Comparison of ENCODE assay signal across 8 mouse cellular contexts in the genomic region with DNA sequence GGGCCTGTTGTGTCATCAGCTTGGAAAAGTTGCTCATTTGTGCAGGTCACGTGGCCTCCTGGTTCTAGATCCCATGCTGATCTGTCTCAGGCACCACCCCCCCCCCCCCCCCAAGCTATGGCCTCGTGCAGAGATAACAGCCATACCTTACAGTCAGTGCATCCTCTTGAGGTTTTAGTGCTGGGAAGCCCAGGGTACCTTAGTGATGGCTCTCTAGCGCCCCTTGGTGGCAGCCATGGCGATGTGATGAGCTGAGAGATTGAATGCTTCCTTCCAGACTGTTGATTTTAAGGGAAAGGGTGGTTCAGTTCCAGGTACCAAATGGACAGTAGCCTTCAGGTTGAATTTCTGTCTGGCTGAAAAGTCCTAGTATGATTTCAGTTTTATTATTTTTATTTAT. TPM values are rescaled to one million over a fixed set of nuclear protein-coding genes. Genes with fewer than 3 reads are reported as not detected.
DNase-seq lines count a peak whose midpoint lies in the region; ATAC-seq and TF ChIP-seq lines count a peak whose summit lies in the region.

No protein-coding gene starts in this region.

- TF ChIP-seq CTCF in testis, adult 2 months (IDR thresholded peaks at IDR 0.05; ENCODE audit: control insufficient read depth, insufficient read depth, insufficient replicate concordance, low read depth, low read length): peak; percentile 83
- peak; percentile 85 for TF ChIP-seq CTCF in gastrocnemius, adult 2 months (IDR thresholded peaks at IDR 0.05)
- peak; percentile 83; the same call in 1 of the 2 replicates for TF ChIP-seq CTCF in small intestine, adult 2 months (IDR thresholded peaks at IDR 0.05; ENCODE audit: extremely low read depth, insufficient read length, insufficient replicate concordance, low read depth, low read length)

- H3K27ac ChIP-seq in testis, adult 2 months (ENCODE audit: control insufficient read depth, insufficient read depth, low read depth, low read length): no peak overlapping the region
- no peak overlapping the region for H3K27ac ChIP-seq in gastrocnemius, adult 2 months
- no peak overlapping the region for H3K27ac ChIP-seq in small intestine, adult 2 months (ENCODE audit: insufficient read depth, low read depth, low read length)

- TF ChIP-seq POLR2A in testis, adult 2 months (IDR thresholded peaks at IDR 0.05; ENCODE audit: control insufficient read depth, low read depth, low read length): no peak
- no peak for TF ChIP-seq POLR2A in small intestine, adult 2 months (IDR thresholded peaks at IDR 0.05; ENCODE audit: low read depth, low read length)

- 23% methylated on average over 4 of the region's 4 CpGs for WGBS in small intestine, adult 2 months

- H3K4me1 ChIP-seq in testis, adult 2 months (ENCODE audit: control insufficient read depth, insufficient read depth, low read length): no peaks in the 10 kb centered on the region
- H3K4me1 ChIP-seq in small intestine, adult 2 months (ENCODE audit: control insufficient read depth, insufficient read depth, insufficient read length, low read length): peaks cover 11% of the 10 kb centered on the region

- H3K27me3 ChIP-seq in testis, adult 2 months (ENCODE audit: control insufficient read depth, insufficient read depth, low read length): no peaks in the 10 kb centered on the region
- no peaks in the 10 kb centered on the region for H3K27me3 ChIP-seq in small intestine, adult 2 months (ENCODE audit: control insufficient read depth, insufficient read depth, low read length)

- no peak overlapping the region for H3K4me3 ChIP-seq in testis, adult 2 months (ENCODE audit: control insufficient read depth, low read depth, low read length)
- no peak overlapping the region for H3K4me3 ChIP-seq in gastrocnemius, adult 2 months
- H3K4me3 ChIP-seq in small intestine, adult 2 months (ENCODE audit: low read depth, low read length): no peak overlapping the region

- intact Hi-C loops in gastrocnemius, adult 2 months (cut with DNase I): loop anchor here (1.0 to 5.0 kb wide), 3 partner anchors 82 to 232 kb away; no protein-coding TSS in a partner anchor
- intact Hi-C loops in left cerebral cortex, postnatal 10 days (cut with DNase I): loop anchor here (2.0 to 10.0 kb wide), 3 partner anchors 85 to 234 kb away; a partner anchor contains a TSS

- no peaks in the 10 kb centered on the region for H3K36me3 ChIP-seq in testis, adult 2 months (ENCODE audit: control insufficient read depth, insufficient read depth, low read length)
- peaks cover 11% of the 10 kb centered on the region for H3K36me3 ChIP-seq in small intestine, adult 2 months (ENCODE audit: control insufficient read depth, insufficient read depth, low read length)

- peak; percentile 84 for ATAC-seq in megakaryocyte-erythroid progenitor cell, adult 5-6 weeks (replicated peaks; ENCODE audit: low FRiP score, low TSS enrichment, poor library complexity, severe bottlenecking)

- DNase-seq in testis, postnatal 14 days (ENCODE audit: low spot score): no peak
- peak; percentile 63 to 83 for DNase-seq in cerebellum, postnatal 4 days (ENCODE audit: low spot score in 2 of 2)
- peak; percentile 81 for DNase-seq in gastrocnemius, adult 2 months
- peak; percentile 74 for DNase-seq in induced T-regulatory cell, adult 2 months (ENCODE audit: low read depth)
- peak; percentile 46 to 80 for DNase-seq in left cerebral cortex, postnatal 10 days (ENCODE audit: extremely low spot score in 1 of 2, low spot score in 2 of 2)

RNA-seq across cellular contexts. Expression of a gene that starts 32.2 kb away (rescaled TPM):
- polyA plus RNA-seq in testis, adult 2 months (2012; rRNA removed): 8.2 TPM in 2 replicates
- total RNA-seq in gastrocnemius, adult 2 months (2021): 10 to 100 TPM; 47.6 to 51.4 TPM
- 10 to 100 TPM; 29.2 to 30.1 TPM for total RNA-seq in left cerebral cortex, postnatal 10 days (2021)
- 17.0 and 17.5 TPM in 2 replicates for total RNA-seq in megakaryocyte-erythroid progenitor cell, adult 5-6 weeks (2014; fragmentation: Nextera tagmentation)
- total RNA-seq in megakaryocyte-erythroid progenitor cell, adult 5-6 weeks (2017): 13.8 and 23.8 TPM in 2 replicates
- 17.0 and 36.0 TPM in 2 replicates for polyA plus RNA-seq in small intestine, adult 2 months (2012; rRNA removed)
